Mouse (Mus musculus): ENCODE measurements at regions not wholly inside any gene's neighbourhood (a gene's known extent, or its start where the extent isn't known, plus 50 kb on each side); places are given as distances from the start of the nearest gene placed in this dataset.
A peak's percentile ranks its signal among the peaks of the same experiment; 100 is the strongest.

GRCm38 (mm10) chr3:107826241-107826760, 50.7 kb upstream of the Eps8l3 start:
- intact Hi-C loops (cut with DNase I): no loop called here
- DNase-seq (ENCODE audit: low spot score in 2 of 2): no peak

DNA sequence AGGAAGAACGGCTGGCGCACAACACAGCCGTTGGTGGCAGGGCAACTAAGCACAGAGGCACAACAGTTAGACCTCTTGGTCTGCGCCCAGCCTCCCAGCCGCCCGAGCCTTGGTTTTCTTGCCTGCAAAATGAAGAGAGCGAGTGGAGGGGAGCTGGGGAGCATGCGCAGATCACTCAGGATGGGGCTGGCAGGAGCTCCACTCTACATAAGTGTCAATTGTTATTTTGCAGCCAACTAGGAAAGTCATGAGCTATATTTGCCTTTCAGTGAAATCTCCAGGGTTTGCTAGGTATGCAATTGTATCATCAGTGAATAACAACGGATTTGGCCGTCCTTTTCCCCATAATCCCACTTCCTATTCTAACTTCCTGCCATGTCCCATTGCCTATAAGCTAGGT, 51.6 kb upstream of the Eps8l3 start:
- intact Hi-C loops (cut with DNase I): no loop called here
- DNase-seq (ENCODE audit: low spot score in 2 of 2): peak in 1 of 2 experiments; percentile 28

DNA sequence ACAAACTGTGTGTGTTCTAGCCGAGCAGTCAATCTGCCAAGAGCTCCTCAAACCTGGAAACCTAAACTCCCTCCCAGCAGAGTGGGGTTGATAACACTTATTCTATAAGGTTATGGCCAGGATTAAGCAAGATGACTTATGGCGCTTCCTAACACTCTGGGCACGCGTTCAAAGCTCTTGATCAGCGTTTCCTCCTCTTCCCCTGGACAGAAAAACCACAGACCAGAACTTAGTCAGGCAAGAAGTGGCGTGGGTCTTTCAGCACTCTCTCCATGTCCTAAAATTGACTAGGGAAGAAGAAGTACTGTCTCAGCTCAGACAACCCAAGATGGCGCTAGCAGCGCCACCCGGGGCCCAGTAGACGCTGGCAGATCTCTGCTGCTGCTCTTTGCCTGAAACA, 52.7 kb upstream of the Eps8l3 start:
- intact Hi-C loops (cut with DNase I): no loop called here
- no peak for DNase-seq (ENCODE audit: low spot score in 2 of 2)

DNA sequence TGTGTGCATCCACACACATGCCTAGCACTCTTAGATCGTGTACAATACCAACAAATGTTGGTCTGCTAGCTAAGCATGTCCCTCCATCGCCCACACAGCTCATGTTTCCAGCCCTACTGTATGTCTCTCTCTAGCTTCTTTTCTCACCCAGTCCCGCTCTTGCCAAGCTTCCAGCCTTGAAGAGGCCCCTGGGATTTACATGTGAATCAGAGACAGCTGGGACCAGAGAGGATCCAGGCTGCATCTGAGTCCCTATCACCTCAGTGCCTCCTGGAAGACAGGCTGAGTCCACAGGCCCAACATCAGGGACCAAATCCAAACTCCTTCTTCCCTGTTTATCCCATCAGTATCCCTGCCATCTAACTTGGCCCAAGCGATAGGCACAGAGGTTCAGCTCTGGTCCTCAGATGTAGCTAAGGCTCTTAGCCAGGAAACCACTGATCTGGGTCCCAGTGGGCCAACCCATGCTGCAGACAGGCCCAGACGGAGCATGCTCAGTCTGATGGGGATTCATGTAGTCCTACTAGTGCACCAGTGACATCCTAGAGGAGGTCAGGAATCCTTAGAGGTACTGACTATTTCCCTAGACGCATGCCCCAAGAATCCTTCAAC, 53.3 kb upstream of the Eps8l3 start:
- no peak for DNase-seq (ENCODE audit: low spot score in 2 of 2)
- intact Hi-C loops (cut with DNase I): no loop called here

- intact Hi-C loops (cut with DNase I): no loop called here
- no peak for DNase-seq (ENCODE audit: low spot score in 2 of 2)
Measured at GRCm38 (mm10) chr3:107823177-107823576, 53.9 kb upstream of the Eps8l3 start.

DNA sequence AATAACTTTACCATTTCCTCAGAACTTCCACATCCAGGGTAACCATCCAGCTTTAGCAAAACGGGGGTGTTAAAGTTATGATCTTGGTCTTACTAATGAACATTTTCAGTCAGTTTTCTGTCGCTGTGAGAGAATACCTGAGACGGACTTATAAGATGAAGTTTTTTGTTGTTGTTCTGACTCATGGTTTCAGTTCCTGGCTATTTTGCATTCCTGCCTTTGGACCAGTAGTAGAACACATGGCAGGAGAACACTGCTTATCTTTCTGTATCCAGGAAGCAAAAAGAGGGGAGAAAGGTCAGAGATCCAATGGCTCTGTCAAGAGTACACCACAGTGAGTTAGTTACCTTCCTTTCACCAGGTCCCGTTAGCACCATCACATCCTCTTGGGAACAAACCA, 54.5 kb upstream of the Eps8l3 start:
- no peak for DNase-seq (ENCODE audit: low spot score in 2 of 2)
- intact Hi-C loops (cut with DNase I): no loop called here

DNA sequence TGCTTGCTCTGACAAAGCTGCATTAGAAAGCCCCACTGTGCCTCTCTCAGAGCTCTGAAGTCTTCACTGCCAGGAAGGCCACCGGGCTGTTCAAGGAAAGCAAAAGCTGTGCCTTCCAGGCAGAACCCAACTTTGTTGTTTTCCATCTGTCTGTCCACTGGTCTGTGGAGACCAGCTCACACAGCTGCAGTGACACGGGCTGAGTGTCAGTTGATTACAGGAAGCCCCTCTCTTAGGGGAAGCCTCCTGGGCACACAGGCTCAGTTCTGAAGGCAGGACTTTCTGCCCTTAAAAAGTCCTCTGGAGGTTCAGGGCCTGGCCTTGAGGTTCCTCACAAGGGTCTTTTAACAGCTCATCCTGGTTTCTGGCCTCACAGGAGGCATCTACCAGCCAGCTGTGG, 55.1 kb upstream of the Eps8l3 start:
- DNase-seq (ENCODE audit: low spot score in 2 of 2): no peak
- intact Hi-C loops (cut with DNase I): no loop called here

DNA sequence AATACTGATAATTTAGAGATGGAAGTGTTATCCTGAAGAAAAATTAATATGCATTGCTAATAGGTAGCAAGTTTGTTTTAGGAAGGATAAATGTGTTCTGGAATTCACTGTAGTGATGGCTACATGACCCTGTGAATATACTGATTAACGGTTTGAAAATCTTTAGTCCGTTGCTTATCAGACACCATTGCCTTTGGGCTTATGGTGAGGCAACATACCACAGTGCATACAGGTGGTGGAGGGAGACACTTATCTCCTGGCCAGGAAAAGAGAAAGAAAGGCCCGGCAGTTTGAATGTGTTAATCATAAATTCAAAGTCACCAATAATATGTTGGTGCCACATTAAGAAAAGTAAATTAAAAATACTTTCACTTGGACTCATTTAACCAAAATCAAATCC, 57.4 kb upstream of the Eps8l3 start:
- intact Hi-C loops (cut with DNase I): no loop called here
- DNase-seq (ENCODE audit: low spot score in 2 of 2): no peak

DNA sequence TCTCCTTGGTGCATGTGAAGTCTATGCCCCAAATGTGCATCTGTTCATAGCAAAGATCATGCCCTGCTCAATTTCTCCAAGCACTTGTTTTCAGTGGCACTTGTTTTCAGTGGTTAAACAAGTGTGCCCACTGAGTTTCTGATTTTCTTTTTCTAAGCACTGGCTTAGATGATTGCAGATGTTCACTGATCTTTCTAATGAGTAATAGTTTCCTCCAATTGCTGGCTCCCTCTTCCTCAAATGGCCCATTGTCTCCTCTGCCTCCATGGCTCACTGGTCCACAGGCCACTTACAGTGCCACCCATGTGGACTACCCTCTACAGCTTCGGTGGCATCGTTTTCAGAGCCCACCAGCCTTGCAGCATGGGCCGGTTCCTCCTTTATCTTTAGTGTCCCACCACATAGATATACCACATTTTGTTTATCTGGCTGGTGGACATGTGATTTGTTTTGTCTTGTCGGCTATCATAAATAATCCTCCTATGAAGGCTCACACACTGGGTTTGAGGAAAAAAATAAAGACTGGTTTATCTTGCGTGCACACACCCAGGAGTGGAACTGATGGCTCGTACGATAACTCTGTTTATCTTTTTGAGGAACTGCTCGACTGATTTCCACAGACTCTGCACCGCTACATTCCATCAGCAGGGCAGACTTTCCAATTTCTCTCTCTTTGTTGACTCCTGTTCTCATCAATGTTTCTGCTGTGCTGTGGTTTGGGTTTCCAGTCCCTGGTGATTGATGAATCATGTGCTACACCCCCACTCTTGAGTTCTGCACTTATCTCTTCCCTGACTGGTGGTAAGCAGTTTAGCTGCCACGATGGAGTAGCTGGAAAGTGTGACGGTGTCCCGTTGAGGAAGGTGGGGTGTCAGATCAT, 58.2 kb upstream of the Eps8l3 start:
- DNase-seq (ENCODE audit: low spot score in 2 of 2): no peak
- intact Hi-C loops (cut with DNase I): no loop called here

DNA sequence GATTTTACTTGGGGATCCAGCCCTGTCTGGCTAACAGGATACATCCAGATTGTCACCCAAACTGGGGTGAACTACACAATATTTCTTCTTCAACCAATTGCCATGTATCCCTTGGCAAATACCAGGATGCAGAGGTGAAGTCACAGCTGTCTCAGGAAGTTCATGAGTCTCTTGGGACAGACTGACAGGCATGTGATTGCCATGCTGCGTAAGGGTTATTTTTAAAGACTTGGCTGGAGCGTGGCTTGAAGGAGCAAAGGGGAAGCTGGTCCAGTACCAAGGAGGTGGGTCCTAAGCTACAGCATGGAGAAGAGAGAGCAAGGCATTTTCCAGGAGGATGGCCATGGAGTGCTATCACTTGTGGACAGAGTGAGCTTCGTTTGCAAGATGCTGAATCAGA, 55.8 kb upstream of the Csf1 start:
- intact Hi-C loops (cut with DNase I): no loop called here

GRCm38 (mm10) chr3:107814280-107814679, 54.0 kb upstream of the Csf1 start:
- DNase-seq (ENCODE audit: low spot score in 2 of 2): no peak
- intact Hi-C loops (cut with DNase I): no loop called here

More for the DNA sequence above, 55.8 kb upstream of the Csf1 start:
- no peak for DNase-seq (ENCODE audit: low spot score in 2 of 2)

DNA sequence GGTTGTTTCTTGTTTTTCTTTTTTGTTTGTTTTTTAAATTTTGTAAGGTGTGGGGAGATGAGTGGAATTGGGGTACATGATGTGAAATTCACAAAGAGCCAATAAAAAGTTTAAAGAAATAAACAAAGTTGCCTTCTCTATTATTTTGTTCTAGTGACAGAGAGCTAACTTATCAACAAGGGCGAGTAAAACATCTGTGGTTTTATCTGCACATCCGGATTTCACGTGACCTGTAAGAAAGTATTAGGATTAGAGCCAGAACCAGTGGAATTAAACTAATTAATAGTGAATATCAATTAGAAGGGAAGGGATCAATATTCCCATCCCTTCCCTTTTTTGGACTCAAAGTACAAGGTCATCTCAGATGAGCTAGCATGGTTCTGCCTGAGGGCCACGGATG, 52.6 kb upstream of the Csf1 start:
- intact Hi-C loops (cut with DNase I): no loop called here

GRCm38 (mm10) chr3:107812341-107812740, 52.1 kb upstream of the Csf1 start:
- DNase-seq (ENCODE audit: low spot score in 2 of 2): no peak
- intact Hi-C loops (cut with DNase I): no loop called here

More for the DNA sequence above, 52.6 kb upstream of the Csf1 start:
- no peak for DNase-seq (ENCODE audit: low spot score in 2 of 2)

DNA sequence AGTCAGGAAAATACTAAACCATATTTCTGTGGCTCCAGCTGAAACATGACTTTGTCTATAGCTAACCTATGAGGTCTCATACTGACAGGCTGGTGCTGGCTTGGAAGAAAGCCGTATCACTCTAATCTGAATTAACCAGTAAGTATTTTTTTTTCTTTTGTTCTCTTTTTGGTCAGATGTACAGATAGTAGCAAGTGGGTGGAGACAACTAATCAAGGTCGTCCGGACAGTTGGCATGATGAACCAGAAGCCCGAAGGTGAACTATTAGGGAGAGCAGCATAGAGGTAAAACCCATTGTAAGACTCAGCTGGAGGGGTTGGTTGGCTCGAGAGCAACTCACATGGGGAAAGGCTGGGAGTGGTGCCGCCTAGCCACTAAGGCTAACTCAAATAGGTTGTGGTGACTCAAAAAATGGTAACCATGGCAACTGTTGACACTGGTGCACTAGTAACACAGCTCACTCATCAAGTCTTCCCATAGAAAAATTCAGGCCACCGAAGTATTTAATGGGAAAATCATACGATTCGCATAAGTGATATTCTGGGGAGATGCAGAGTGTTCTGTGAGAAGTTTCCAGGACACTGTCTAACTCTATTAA, 50.3 kb upstream of the Csf1 start:
- intact Hi-C loops (cut with DNase I): no loop called here

More for the DNA sequence above, 50.3 kb upstream of the Csf1 start:
- DNase-seq (ENCODE audit: low spot score in 2 of 2): no peak

Data from left cerebral cortex, postnatal 25 days (tissue).